Mouse (Mus musculus): Measurements from ENCODE around the gene Tmem63b. TPM values are rescaled to one million over a fixed set of nuclear protein-coding genes. Genes with fewer than 3 reads are reported as not detected.

Tmem63b gene
- polyA plus RNA-seq, 1 experiment from 2014 or later, result 109 TPM

GRCm38 (mm10) chr17:45681588-45681987 is 5.1 kb downstream of the Tmem63b start:
- no peak for TF ChIP-seq CTCF (IDR thresholded peaks at IDR 0.05)
- no peaks in the 10 kb centered on the region for H3K27me3 ChIP-seq
- in situ Hi-C loops (cut with MboI; ENCODE audit: low pct_unique_long_range_greater_than_20kb), result no loop called here
- no peak for ATAC-seq
- CTCF ChIA-PET, result interaction anchor here (1.6 to 2.7 kb wide), 2 partner anchors 10 to 43 kb away, joined by 4 to 8 read pairs; no protein-coding TSS in a partner anchor
- no peak for DNase-seq (ENCODE audit: low read depth, low spot score)
- POLR2A ChIA-PET, result no interaction called here

GRCm38 (mm10) chr17:45680391-45680980 is 6.2 kb downstream of the Tmem63b start:
- ATAC-seq (peak; percentile 19), DNase-seq (ENCODE audit: low read depth, low spot score) (no peak)
- in situ Hi-C loops (cut with MboI; ENCODE audit: low pct_unique_long_range_greater_than_20kb), result no loop called here
- CTCF ChIA-PET, result interaction anchor here (1.6 kb wide), 1 partner anchor 37 kb away, joined by 3 read pairs; no protein-coding TSS in a partner anchor
- POLR2A ChIA-PET, result no interaction called here
- no peaks in the 10 kb centered on the region for H3K27me3 ChIP-seq
- TF ChIP-seq CTCF (IDR thresholded peaks at IDR 0.05), result no peak

GRCm38 (mm10) chr17:45678106-45678505 is 8.6 kb downstream of the Tmem63b start:
- POLR2A ChIA-PET, result interaction anchor here (0.8 kb wide), 1 partner anchor 9 kb away, joined by 4 read pairs; no protein-coding TSS in a partner anchor
- no peak for TF ChIP-seq CTCF (IDR thresholded peaks at IDR 0.05)
- in situ Hi-C loops (cut with MboI; ENCODE audit: low pct_unique_long_range_greater_than_20kb), result no loop called here
- DNase-seq (ENCODE audit: low read depth, low spot score), result no peak
- no peaks in the 10 kb centered on the region for H3K27me3 ChIP-seq
- ATAC-seq, result no peak
- CTCF ChIA-PET, result interaction anchor here (0.7 to 2.6 kb wide), 8 partner anchors 8 to 112 kb away, joined by 3 to 13 read pairs (median 6); no protein-coding TSS in a partner anchor

GRCm38 (mm10) chr17:45672598-45672997 is 14.1 kb downstream of the Tmem63b start:
- ATAC-seq (no peak), DNase-seq (ENCODE audit: low read depth, low spot score) (no peak)
- no peak for TF ChIP-seq CTCF (IDR thresholded peaks at IDR 0.05)
- ChIA-PET CTCF (interaction anchor here (1.5 kb wide), 2 partner anchors 10 to 45 kb away, joined by 4 read pairs; no protein-coding TSS in a partner anchor), POLR2A (no interaction called here)
- no peaks in the 10 kb centered on the region for H3K27me3 ChIP-seq
- in situ Hi-C loops (cut with MboI; ENCODE audit: low pct_unique_long_range_greater_than_20kb), result loop anchor here (5.0 kb wide), 1 partner anchor 45 kb away; no protein-coding TSS in a partner anchor

- ChIA-PET POLR2A (no interaction called here), CTCF (interaction anchor here (1.2 to 1.5 kb wide), 3 partner anchors 9 to 46 kb away, joined by 3 to 4 read pairs (median 4); no protein-coding TSS in a partner anchor)
- TF ChIP-seq CTCF (IDR thresholded peaks at IDR 0.05), result no peak
- in situ Hi-C loops (cut with MboI; ENCODE audit: low pct_unique_long_range_greater_than_20kb), result loop anchor here (5.0 kb wide), 1 partner anchor 45 kb away; no protein-coding TSS in a partner anchor
- DNase-seq (ENCODE audit: low read depth, low spot score), result no peak
- ATAC-seq, result no peak
- H3K27me3 ChIP-seq, result no peaks in the 10 kb centered on the region
Measured at GRCm38 (mm10) chr17:45671821-45672220, 14.9 kb downstream of the Tmem63b start.

- TF ChIP-seq CTCF (IDR thresholded peaks at IDR 0.05), result no peak
- ATAC-seq (no peak), DNase-seq (ENCODE audit: low read depth, low spot score) (no peak)
- in situ Hi-C loops (cut with MboI; ENCODE audit: low pct_unique_long_range_greater_than_20kb), result no loop called here
- POLR2A ChIA-PET, result no interaction called here
- CTCF ChIA-PET, result interaction anchor here (1.6 kb wide), 1 partner anchor 12 kb away, joined by 4 read pairs; no protein-coding TSS in a partner anchor
- H3K27me3 ChIP-seq, result no peaks in the 10 kb centered on the region
Measured at GRCm38 (mm10) chr17:45667986-45668385, 18.7 kb downstream of the Tmem63b start.

- ChIA-PET CTCF (interaction anchor here (1.3 to 1.6 kb wide), 3 partner anchors 10 to 12 kb away, joined by 4 to 7 read pairs (median 4); no protein-coding TSS in a partner anchor), POLR2A (no interaction called here)
- in situ Hi-C loops (cut with MboI; ENCODE audit: low pct_unique_long_range_greater_than_20kb), result no loop called here
- DNase-seq (ENCODE audit: low read depth, low spot score), result no peak
- no peak for TF ChIP-seq CTCF (IDR thresholded peaks at IDR 0.05)
- no peaks in the 10 kb centered on the region for H3K27me3 ChIP-seq
- ATAC-seq, result no peak
Measured at GRCm38 (mm10) chr17:45667481-45667880, 19.2 kb downstream of the Tmem63b start.

- DNase-seq (ENCODE audit: low read depth, low spot score) (no peak), ATAC-seq (no peak)
- no peak for TF ChIP-seq CTCF (IDR thresholded peaks at IDR 0.05)
- H3K27me3 ChIP-seq, result no peaks in the 10 kb centered on the region
- in situ Hi-C loops (cut with MboI; ENCODE audit: low pct_unique_long_range_greater_than_20kb), result no loop called here
- ChIA-PET POLR2A (no interaction called here), CTCF (interaction anchor here (1.5 kb wide), 1 partner anchor 9 kb away, joined by 4 read pairs; no protein-coding TSS in a partner anchor)
Measured at GRCm38 (mm10) chr17:45666091-45666490, 20.6 kb downstream of the Tmem63b start.

GRCm38 (mm10) chr17:45664608-45665007 is 22.1 kb downstream of the Tmem63b start:
- CTCF ChIA-PET, result interaction anchor here (0.9 to 2.9 kb wide), 6 partner anchors 10 to 59 kb away, joined by 3 to 23 read pairs (median 8); no protein-coding TSS in a partner anchor
- H3K27me3 ChIP-seq, result no peaks in the 10 kb centered on the region
- no peak for TF ChIP-seq CTCF (IDR thresholded peaks at IDR 0.05)
- POLR2A ChIA-PET, result interaction anchor here (0.6 kb wide), 1 partner anchor 1946 kb away, joined by 3 read pairs; the partner anchor contains the start of gene Bysl
- ATAC-seq (peak; percentile 2), DNase-seq (ENCODE audit: low read depth, low spot score) (no peak)
- in situ Hi-C loops (cut with MboI; ENCODE audit: low pct_unique_long_range_greater_than_20kb), result no loop called here

GRCm38 (mm10) chr17:45663106-45663919 is 23.4 kb downstream of the Tmem63b start:
- ATAC-seq (no peak), DNase-seq (ENCODE audit: low read depth, low spot score) (no peak)
- H3K27me3 ChIP-seq, result no peaks in the 10 kb centered on the region
- in situ Hi-C loops (cut with MboI; ENCODE audit: low pct_unique_long_range_greater_than_20kb), result no loop called here
- CTCF ChIA-PET, result interaction anchor here (0.6 to 2.9 kb wide), 12 partner anchors 8 to 93 kb away, joined by 3 to 23 read pairs (median 7); no protein-coding TSS in a partner anchor
- POLR2A ChIA-PET, result interaction anchor here (0.6 kb wide), 1 partner anchor 36 kb away, joined by 3 read pairs; no protein-coding TSS in a partner anchor
- TF ChIP-seq CTCF (IDR thresholded peaks at IDR 0.05), result no peak
